Mouse (Mus musculus) telencephalon, adult 2 months (tissue): Measurements from ENCODE around the gene Setx.
"Not testable (repeated sequence)": the region's sequence is repeated elsewhere in the genome, so short reads cannot be mapped to it uniquely, and the experiment has no call there.

Experiments
- DNase-seq: peaks from one replicate; pipeline ENCODE4 v3.0.0-alpha.2; 2011; ENCODE audit warnings: low read depth, low spot score

Setx gene

GRCm38 (mm10) chr2:29123907-29124569, at the start of gene Setx:
Gene Setx (plus strand): TSS chr2:29124181.
- no peak for DNase-seq

GRCm38 (mm10) chr2:29074676-29075075, 49.3 kb upstream of the Setx start:
- no peak for DNase-seq

GRCm38 (mm10) chr2:29075331-29076070, 48.5 kb upstream of the Setx start:
- DNase-seq: no peak

- no peak for DNase-seq
Observed at GRCm38 (mm10) chr2:29076226-29076625, 47.8 kb upstream of the Setx start.

GRCm38 (mm10) chr2:29081965-29082364, 42.0 kb upstream of the Setx start:
- DNase-seq: no peak

GRCm38 (mm10) chr2:29086026-29086425, 38.0 kb upstream of the Setx start:
- DNase-seq: no peak

- not testable (repeated sequence) for DNase-seq
Observed at GRCm38 (mm10) chr2:29089276-29089675, 34.7 kb upstream of the Setx start.

GRCm38 (mm10) chr2:29095674-29096073, 28.3 kb upstream of the Setx start:
- DNase-seq: no peak

GRCm38 (mm10) chr2:29096751-29097150, 27.2 kb upstream of the Setx start:
- no peak for DNase-seq

- DNase-seq: no peak
Observed at GRCm38 (mm10) chr2:29097465-29097864, 26.5 kb upstream of the Setx start.

- not testable (repeated sequence) for DNase-seq
Observed at GRCm38 (mm10) chr2:29097955-29098354, 26.0 kb upstream of the Setx start.

- no peak for DNase-seq
Observed at GRCm38 (mm10) chr2:29098786-29099185, 25.2 kb upstream of the Setx start.

- DNase-seq: no peak
Observed at GRCm38 (mm10) chr2:29099646-29100045, 24.3 kb upstream of the Setx start.

GRCm38 (mm10) chr2:29100822-29101534, 23.0 kb upstream of the Setx start:
- no peak for DNase-seq

GRCm38 (mm10) chr2:29102416-29103377, 21.3 kb upstream of the Setx start:
- DNase-seq: not testable (repeated sequence)

GRCm38 (mm10) chr2:29120969-29121368, 3.0 kb upstream of the Setx start:
- DNase-seq: no peak

GRCm38 (mm10) chr2:29122446-29122845, 1.5 kb upstream of the Setx start:
- DNase-seq: no peak

- DNase-seq: no peak
Observed at GRCm38 (mm10) chr2:29124571-29124935, 572 bp downstream of the Setx start.

- peak; percentile 97 for DNase-seq
Observed at GRCm38 (mm10) chr2:29124936-29125701, 1.1 kb downstream of the Setx start.

GRCm38 (mm10) chr2:29130118-29130899, 6.3 kb downstream of the Setx start:
- DNase-seq: no peak
